In genomic region chr5:93290282-93290681, GRCm38 (mm10) we compare ENCODE assay signal across 25 mouse cellular contexts. TPM values are rescaled to one million over a fixed set of nuclear protein-coding genes. Genes with fewer than 3 reads are reported as not detected.
A peak's percentile ranks its signal among the peaks of the same experiment; 100 is the strongest.
DNase-seq lines count a peak whose midpoint lies in the region; ATAC-seq and TF ChIP-seq lines count a peak whose summit lies in the region.
"Had no signal": no experiment of that assay in that cellular context is flagged by ENCODE, and none has a peak within 500 bp of the region (broad histone marks: within the 10 kb centered on the region; RNA-seq: fewer than 3 reads in every experiment).

No protein-coding gene starts in this region.

- no peak for TF ChIP-seq POLR2A in small intestine, adult 2 months (IDR thresholded peaks at IDR 0.05; ENCODE audit: low read depth, low read length)

- no peak overlapping the region for H3K4me2 ChIP-seq in intestine, embryonic 15.5 days (replicated peaks)
- no peak overlapping the region for H3K4me2 ChIP-seq in liver, embryonic 13.5 days
- H3K4me2 ChIP-seq: forebrain, embryonic 12.5 days; heart, embryonic 15.5 days; neural tube, embryonic 12.5 days had no signal

- no peaks in the 10 kb centered on the region for H3K36me3 ChIP-seq in intestine, embryonic 15.5 days
- H3K36me3 ChIP-seq in liver, embryonic 13.5 days, result no peaks in the 10 kb centered on the region
- H3K36me3 ChIP-seq in small intestine, adult 2 months (ENCODE audit: control insufficient read depth, insufficient read depth, low read length), result no peaks in the 10 kb centered on the region
- H3K36me3 ChIP-seq: forebrain, embryonic 12.5 days; heart, embryonic 15.5 days; hindbrain, embryonic 10.5 days; midbrain, embryonic 10.5 days; neural tube, embryonic 12.5 days had no signal

- ATAC-seq in intestine, embryonic 15.5 days, result peak; percentile 97
- ATAC-seq in liver, embryonic 13.5 days (ENCODE audit: low read depth), result peak; percentile 86
- ATAC-seq: activated CD4-positive, CD25-positive, alpha-beta regulatory T cell, adult 4 months had no signal

- peak; percentile 60 for DNase-seq in c-Kit-positive CD71-positive TER-119-negative erythroid progenitor cells, embryonic 14.5 days (ENCODE audit: low read depth)
- peak; percentile 33 for DNase-seq in liver, embryonic 13.5 days
- DNase-seq in adipocyte (ENCODE audit: low spot score), result no peak
- no peak for DNase-seq in right cerebral cortex, adult 2 months (ENCODE audit: low spot score in 2 of 2)
- DNase-seq in right cerebral cortex, postnatal 14 days, result no peak
- DNase-seq: adrenal gland, postnatal 25 days; cerebellum, adult 2 months; heart, adult 2 months; kidney, adult 9 months; kidney, postnatal 36 days; left cerebral cortex, postnatal 4 days; lung, adult 2 months; lung, postnatal 36 days; right cerebral cortex, adult 18-20 months; spleen, adult 18-20 months; thymus, postnatal 14 days had no signal

- no peaks in the 10 kb centered on the region for H3K4me1 ChIP-seq in intestine, embryonic 15.5 days (replicated peaks)
- H3K4me1 ChIP-seq in liver, embryonic 13.5 days (replicated peaks), result peaks cover 18% of the 10 kb centered on the region
- H3K4me1 ChIP-seq in small intestine, adult 2 months (ENCODE audit: control insufficient read depth, insufficient read depth, insufficient read length, low read length), result peaks cover 16% of the 10 kb centered on the region; the same call in 1 of the 2 replicates
- H3K4me1 ChIP-seq: heart, embryonic 15.5 days; neural tube, embryonic 12.5 days had no signal

- 16% methylated on average over 2 of the region's 2 CpGs for WGBS in intestine, embryonic 15.5 days
- WGBS in liver, embryonic 13.5 days (ENCODE audit: insufficient replicate concordance), result 2% methylated on average over 2 of the region's 2 CpGs
- WGBS in small intestine, adult 2 months, result 7% methylated on average over 2 of the region's 2 CpGs

- no peak for TF ChIP-seq CTCF in small intestine, adult 2 months (IDR thresholded peaks at IDR 0.05; ENCODE audit: extremely low read depth, insufficient read length, insufficient replicate concordance, low read depth, low read length)

- no peaks in the 10 kb centered on the region for H3K27me3 ChIP-seq in intestine, embryonic 15.5 days (replicated peaks)
- H3K27me3 ChIP-seq in liver, embryonic 13.5 days, result no peaks in the 10 kb centered on the region
- no peaks in the 10 kb centered on the region for H3K27me3 ChIP-seq in small intestine, adult 2 months (ENCODE audit: control insufficient read depth, insufficient read depth, low read length)
- H3K27me3 ChIP-seq: forebrain, embryonic 12.5 days; heart, embryonic 15.5 days; neural tube, embryonic 12.5 days had no signal

- no peaks in the 10 kb centered on the region for H3K9me3 ChIP-seq in intestine, embryonic 15.5 days
- H3K9me3 ChIP-seq in liver, embryonic 13.5 days (replicated peaks), result peaks cover 6% of the 10 kb centered on the region
- H3K9me3 ChIP-seq: heart, embryonic 15.5 days had no signal

- no peak overlapping the region for H3K9ac ChIP-seq in intestine, embryonic 15.5 days
- H3K9ac ChIP-seq in liver, embryonic 13.5 days, result no peak overlapping the region
- H3K9ac ChIP-seq: forebrain, embryonic 12.5 days; heart, embryonic 15.5 days; neural tube, embryonic 12.5 days had no signal

- no peak overlapping the region for H3K4me3 ChIP-seq in intestine, embryonic 15.5 days (replicated peaks)
- no peak overlapping the region for H3K4me3 ChIP-seq in liver, embryonic 13.5 days (replicated peaks)
- H3K4me3 ChIP-seq in small intestine, adult 2 months (ENCODE audit: low read depth, low read length), result no peak overlapping the region
- H3K4me3 ChIP-seq: forebrain, embryonic 12.5 days; heart, adult 2 months; heart, embryonic 15.5 days; hindbrain, embryonic 10.5 days; left cerebral cortex, adult 2 months; midbrain, embryonic 10.5 days; neural tube, embryonic 12.5 days had no signal

- H3K27ac ChIP-seq in intestine, embryonic 15.5 days, result peak overlapping the region; percentile 24
- H3K27ac ChIP-seq in liver, embryonic 13.5 days, result no peak overlapping the region
- H3K27ac ChIP-seq in small intestine, adult 2 months (ENCODE audit: insufficient read depth, low read depth, low read length), result peak overlapping the region; percentile 98
- H3K27ac ChIP-seq: forebrain, embryonic 12.5 days; heart, adult 2 months; heart, embryonic 15.5 days; hindbrain, embryonic 10.5 days; left cerebral cortex, adult 2 months; midbrain, embryonic 10.5 days; neural tube, embryonic 12.5 days had no signal

RNA-seq across cellular contexts. Expression of gene Ccng2, which starts 23.2 kb away (rescaled TPM):
- polyA plus RNA-seq in intestine, embryonic 15.5 days (2015; fragmentation: Nextera tagmentation; extraction: Ambion mirVana), result 33.2 and 37.8 TPM in 2 replicates
- 15.4 and 16.5 TPM in 2 replicates for polyA plus RNA-seq in liver, embryonic 13.5 days (2015; fragmentation: Nextera tagmentation; extraction: Ambion mirVana)
- polyA plus RNA-seq in small intestine, adult 2 months (2012; rRNA removed), result 13.6 and 149 TPM in 2 replicates

Comparison
In these comparisons a context has a peak if more than half of its experiments do, and no peak if none do; other contexts are left out.
1. DNase-seq: peak in c-Kit-positive CD71-positive TER-119-negative erythroid progenitor cells, embryonic 14.5 days (single experiment) and liver, embryonic 13.5 days (single experiment); none in adipocyte (single experiment), right cerebral cortex, adult 2 months (0 of 2) and right cerebral cortex, postnatal 14 days (single experiment).